Mouse (Mus musculus): ENCODE data around the gene Trmt13. TPM values are rescaled to one million over a fixed set of nuclear protein-coding genes. Genes with fewer than 3 reads are reported as not detected.

Trmt13 gene
- total RNA-seq, 4 experiments from 2014 or later: 13.6 to 27.7 (median 18.2) TPM

- DNase-seq: no peak
Measured at GRCm38 (mm10) chr3:116542070-116542469, 72.3 kb downstream of the Trmt13 start.

- DNase-seq: no peak
Measured at GRCm38 (mm10) chr3:116537200-116537573, 77.2 kb downstream of the Trmt13 start.

GRCm38 (mm10) chr3:116536428-116537199 is 77.8 kb downstream of the Trmt13 start:
- no peak for DNase-seq

Other genes starting within 250 kb of the Trmt13 start
- 10 to 100 TPM in 3 of 4 experiments, 1 to 10 TPM in 1; 8.0 to 23.8 (median 16.2) TPM for gene Cdc14a, start 190.6 kb downstream of the Trmt13 start, total RNA-seq (2022)
- 10 to 100 TPM; 34.5 to 45.1 (median 36.8) TPM for gene Rtca, start 106.4 kb downstream of the Trmt13 start, total RNA-seq (2022)
- gene Dbt, start 101.5 kb downstream of the Trmt13 start, total RNA-seq (2022): 10 to 100 TPM; 57.2 to 70.8 (median 62.5) TPM
- 1 to 10 TPM; 1.1 to 4.8 (median 1.5) TPM for gene Lrrc39, start 51.6 kb downstream of the Trmt13 start, total RNA-seq (2022)
- 1 to 10 TPM; 2.4 to 3.4 (median 3.0) TPM for gene Sass6, start 19.6 kb downstream of the Trmt13 start, total RNA-seq (2022)
- gene Mfsd14a, start 48.1 kb upstream of the Trmt13 start, total RNA-seq (2022): 10 to 100 TPM; 53.3 to 62.0 (median 60.8) TPM
- gene Gm43191, start 66.7 kb upstream of the Trmt13 start, total RNA-seq (2022): not detected
- 10 to 100 TPM; 24.5 to 30.0 (median 28.0) TPM for gene Slc35a3, start 98.2 kb upstream of the Trmt13 start, total RNA-seq (2022)
- gene Agl, start 193.6 kb upstream of the Trmt13 start, total RNA-seq (2022): 10 to 100 TPM; 49.9 to 75.6 (median 62.3) TPM
- gene Frrs1, start 244.9 kb upstream of the Trmt13 start, total RNA-seq (2022): 10 to 100 TPM in 2 of 4 experiments, 1 to 10 TPM in 2; 6.2 to 25.3 (median 16.2) TPM

Measured in adrenal gland, adult 8-10 months (tissue).